Mouse (Mus musculus) MEL (cell line): ENCODE data around the gene Clec16a.

Source experiments
- CTCF ChIP-seq, 3 experiments: IDR thresholded peaks in 2 of 3; conservative IDR thresholded peaks in 1 of 3; 2 replicates each; pipeline ENCODE4 v1.5.1; 2011 to 2012; ENCODE audit warnings: low read length in 3 of 3, low read depth in 2 of 3, mild to moderate bottlenecking in 2 of 3, improper control_type of control experiment in 1 of 3, inconsistent platforms in 1 of 3, mixed read lengths in 1 of 3, moderate library complexity in 1 of 3; ENCODE audit not compliant: control insufficient read depth in 1 of 3, insufficient read depth in 1 of 3, poor library complexity in 1 of 3, severe bottlenecking in 1 of 3
- E2F4 ChIP-seq: IDR thresholded peaks from 2 replicates; pipeline ENCODE4 v1.6.1; 2011; ENCODE audit warnings: low read depth, low read length, improper control_type of control experiment, borderline replicate concordance
- EP300 ChIP-seq, 2 experiments: IDR thresholded peaks; 2 replicates each; pipeline ENCODE4 v1.6.1; 2011; ENCODE audit warnings: improper control_type of control experiment in 2 of 2, low read length in 2 of 2, low read depth in 1 of 2, mild to moderate bottlenecking in 1 of 2
- GABPA ChIP-seq: IDR thresholded peaks from 2 replicates; pipeline ENCODE4 v1.6.1; 2012; ENCODE audit warnings: low read depth, mild to moderate bottlenecking, inconsistent platforms, low read length, improper control_type of control experiment, moderate library complexity
- MAX ChIP-seq: IDR thresholded peaks from 2 replicates; pipeline ENCODE4 v1.6.1; 2011; ENCODE audit warnings: low read length, improper control_type of control experiment
- MEF2A ChIP-seq: IDR thresholded peaks from 2 replicates; pipeline ENCODE4 v1.6.1; 2014; ENCODE audit warnings: low read depth, mild to moderate bottlenecking, inconsistent platforms, low read length, improper control_type of control experiment; ENCODE audit not compliant: poor library complexity, insufficient replicate concordance, severe bottlenecking; ENCODE audit errors: extremely low read depth
- MYC ChIP-seq: IDR thresholded peaks from 2 replicates; pipeline ENCODE4 v1.6.1; 2011; ENCODE audit warnings: low read depth, mild to moderate bottlenecking, low read length, improper control_type of control experiment, moderate library complexity
- POLR2A ChIP-seq, 2 experiments: IDR thresholded peaks; 2 replicates each; pipeline ENCODE4 v1.6.1; 2011 to 2012; ENCODE audit warnings: low read length in 2 of 2, mild to moderate bottlenecking in 2 of 2, control low read depth in 1 of 2, improper control_type of control experiment in 1 of 2, low read depth in 1 of 2, moderate library complexity in 1 of 2; ENCODE audit not compliant: control insufficient read depth in 1 of 2, insufficient read depth in 1 of 2, poor library complexity in 1 of 2
- POLR2AphosphoS5 ChIP-seq: IDR thresholded peaks from 2 replicates; pipeline ENCODE4 v1.6.1; 2012; ENCODE audit warnings: low read depth, borderline replicate concordance, mild to moderate bottlenecking, inconsistent platforms, low read length, moderate library complexity, mixed read lengths
- RCOR1 ChIP-seq: IDR thresholded peaks from 2 replicates; pipeline ENCODE4 v1.6.1; 2012; ENCODE audit warnings: low read depth, mild to moderate bottlenecking, inconsistent platforms, low read length, improper control_type of control experiment
- SMC3 ChIP-seq: IDR thresholded peaks from 2 replicates; pipeline ENCODE4 v1.6.1; 2011; ENCODE audit warnings: low read depth, low read length, improper control_type of control experiment
- USF1 ChIP-seq: IDR thresholded peaks from 2 replicates; pipeline ENCODE4 v1.6.1; 2014; ENCODE audit warnings: low read depth, mild to moderate bottlenecking, inconsistent platforms, low read length, improper control_type of control experiment, moderate library complexity

GRCm38 (mm10) chr16:10668991-10669703 lies 124.0 kb downstream of the Clec16a start:
- no peak for TF ChIP-seq GABPA
- no peak for TF ChIP-seq POLR2AphosphoS5
- TF ChIP-seq POLR2A (IDR thresholded peaks at IDR 0.05; ENCODE audit: control insufficient read depth in 1 of 2, insufficient read depth in 1 of 2, low read depth in 1 of 2, low read length in 2 of 2, poor library complexity in 1 of 2) = no peak
- no peak for TF ChIP-seq RCOR1
- TF ChIP-seq MAX = no peak
- TF ChIP-seq EP300 (IDR thresholded peaks at IDR 0.05; ENCODE audit: low read depth in 1 of 2, low read length in 2 of 2) = no peak
- TF ChIP-seq MEF2A = no peak
- TF ChIP-seq CTCF (IDR thresholded peaks at IDR 0.05 in 2 of 3, conservative IDR thresholded peaks at IDR 0.05 in 1 of 3; ENCODE audit: control insufficient read depth in 1 of 3, insufficient read depth in 1 of 3, low read depth in 2 of 3, low read length in 3 of 3, poor library complexity in 1 of 3, severe bottlenecking in 1 of 3) = no peak
- no peak for TF ChIP-seq E2F4
- TF ChIP-seq USF1 = no peak
- no peak for TF ChIP-seq SMC3
- no peak for TF ChIP-seq MYC
